Mouse (Mus musculus): ENCODE measurements at regions not wholly inside any gene's neighbourhood (a gene's known extent, or its start where the extent isn't known, plus 50 kb on each side); places are given as distances from the start of the nearest gene placed in this dataset.
A peak's percentile ranks its signal among the peaks of the same experiment; 100 is the strongest.

GRCm38 (mm10) chr9:23012130-23012529 is 210.7 kb upstream of the Bmper start:
- Histone ChIP-seq H3K4me1 (ENCODE audit: control insufficient read depth, insufficient read depth, low read length) (no peaks in the 10 kb centered on the region), H3K4me3 (replicated peaks; ENCODE audit: extremely low read depth, low read depth, low read length) (no peak overlapping the region)
- DNase-seq, result no peak
- TF ChIP-seq CTCF (IDR thresholded peaks at IDR 0.05; ENCODE audit: insufficient read depth, low read length) (peak; percentile 2; the same call in 1 of the 2 replicates), POLR2A (IDR thresholded peaks at IDR 0.05; ENCODE audit: borderline replicate concordance, extremely low read depth, low read depth, low read length) (no peak)
- 28% methylated on average over 5 of the region's 5 CpGs for WGBS

GRCm38 (mm10) chr9:23016733-23017132 is 206.1 kb upstream of the Bmper start:
- TF ChIP-seq POLR2A (IDR thresholded peaks at IDR 0.05; ENCODE audit: borderline replicate concordance, extremely low read depth, low read depth, low read length) (no peak), CTCF (IDR thresholded peaks at IDR 0.05; ENCODE audit: insufficient read depth, low read length) (no peak)
- no peak overlapping the region for H3K4me3 ChIP-seq (replicated peaks; ENCODE audit: extremely low read depth, low read depth, low read length)
- no peaks in the 10 kb centered on the region for H3K4me1 ChIP-seq (ENCODE audit: control insufficient read depth, insufficient read depth, low read length)
- 89% methylated on average over 1 of the region's 1 CpGs for WGBS
- no peak for DNase-seq

GRCm38 (mm10) chr9:23024061-23024460 is 198.8 kb upstream of the Bmper start:
- no peaks in the 10 kb centered on the region for H3K4me1 ChIP-seq (ENCODE audit: control insufficient read depth, insufficient read depth, low read length)
- no peak for DNase-seq
- 94% methylated on average over 5 of the region's 5 CpGs for WGBS
- no peak overlapping the region for H3K4me3 ChIP-seq (replicated peaks; ENCODE audit: extremely low read depth, low read depth, low read length)
- TF ChIP-seq POLR2A (IDR thresholded peaks at IDR 0.05; ENCODE audit: borderline replicate concordance, extremely low read depth, low read depth, low read length) (no peak), CTCF (IDR thresholded peaks at IDR 0.05; ENCODE audit: insufficient read depth, low read length) (no peak)

- Histone ChIP-seq H3K4me3 (replicated peaks; ENCODE audit: extremely low read depth, low read depth, low read length) (no peak overlapping the region), H3K4me1 (ENCODE audit: control insufficient read depth, insufficient read depth, low read length) (peaks cover 4% of the 10 kb centered on the region; the same call in 1 of the 2 replicates)
- no peak for DNase-seq
- TF ChIP-seq CTCF (IDR thresholded peaks at IDR 0.05; ENCODE audit: insufficient read depth, low read length) (no peak), POLR2A (IDR thresholded peaks at IDR 0.05; ENCODE audit: borderline replicate concordance, extremely low read depth, low read depth, low read length) (no peak)
- 72% methylated on average over 8 of the region's 8 CpGs for WGBS
Observed at GRCm38 (mm10) chr9:23025247-23025646, 197.6 kb upstream of the Bmper start.

GRCm38 (mm10) chr9:23027377-23028313 is 195.2 kb upstream of the Bmper start:
- DNase-seq, result peak; percentile 24
- 67% methylated on average over 9 of the region's 9 CpGs for WGBS
- TF ChIP-seq POLR2A (IDR thresholded peaks at IDR 0.05; ENCODE audit: borderline replicate concordance, extremely low read depth, low read depth, low read length), result no peak
- TF ChIP-seq CTCF (IDR thresholded peaks at IDR 0.05; ENCODE audit: insufficient read depth, low read length), result peak; percentile 37; the same call in 1 of the 2 replicates
- no peak overlapping the region for H3K4me3 ChIP-seq (replicated peaks; ENCODE audit: extremely low read depth, low read depth, low read length)
- H3K4me1 ChIP-seq (ENCODE audit: control insufficient read depth, insufficient read depth, low read length), result peaks cover 4% of the 10 kb centered on the region; the same call in 1 of the 2 replicates

- DNase-seq, result no peak
- H3K4me3 ChIP-seq (replicated peaks; ENCODE audit: extremely low read depth, low read depth, low read length), result no peak overlapping the region
- WGBS, result 80% methylated on average over 4 of the region's 4 CpGs
- peaks cover 4% of the 10 kb centered on the region; the same call in 1 of the 2 replicates for H3K4me1 ChIP-seq (ENCODE audit: control insufficient read depth, insufficient read depth, low read length)
- TF ChIP-seq CTCF (IDR thresholded peaks at IDR 0.05; ENCODE audit: insufficient read depth, low read length) (no peak), POLR2A (IDR thresholded peaks at IDR 0.05; ENCODE audit: borderline replicate concordance, extremely low read depth, low read depth, low read length) (no peak)
Observed at GRCm38 (mm10) chr9:23029421-23029820, 193.5 kb upstream of the Bmper start.

- no peak for TF ChIP-seq CTCF (IDR thresholded peaks at IDR 0.05; ENCODE audit: insufficient read depth, low read length)
- no peak for TF ChIP-seq POLR2A (IDR thresholded peaks at IDR 0.05; ENCODE audit: borderline replicate concordance, extremely low read depth, low read depth, low read length)
- no peak overlapping the region for H3K4me3 ChIP-seq (replicated peaks; ENCODE audit: extremely low read depth, low read depth, low read length)
- peaks cover 4% of the 10 kb centered on the region; the same call in 1 of the 2 replicates for H3K4me1 ChIP-seq (ENCODE audit: control insufficient read depth, insufficient read depth, low read length)
- 24% methylated on average over 11 of the region's 11 CpGs for WGBS
- DNase-seq, result no peak
Observed at GRCm38 (mm10) chr9:23030138-23030537, 192.7 kb upstream of the Bmper start.

GRCm38 (mm10) chr9:23030546-23030945 is 192.3 kb upstream of the Bmper start:
- WGBS, result 17% methylated on average over 2 of the region's 2 CpGs
- peaks cover 4% of the 10 kb centered on the region; the same call in 1 of the 2 replicates for H3K4me1 ChIP-seq (ENCODE audit: control insufficient read depth, insufficient read depth, low read length)
- H3K4me3 ChIP-seq (replicated peaks; ENCODE audit: extremely low read depth, low read depth, low read length), result no peak overlapping the region
- TF ChIP-seq POLR2A (IDR thresholded peaks at IDR 0.05; ENCODE audit: borderline replicate concordance, extremely low read depth, low read depth, low read length) (no peak), CTCF (IDR thresholded peaks at IDR 0.05; ENCODE audit: insufficient read depth, low read length) (no peak)
- no peak for DNase-seq

GRCm38 (mm10) chr9:23031916-23032315 is 191.0 kb upstream of the Bmper start:
- Histone ChIP-seq H3K4me3 (replicated peaks; ENCODE audit: extremely low read depth, low read depth, low read length) (no peak overlapping the region), H3K4me1 (ENCODE audit: control insufficient read depth, insufficient read depth, low read length) (peaks cover 4% of the 10 kb centered on the region; the same call in 1 of the 2 replicates)
- no peak for DNase-seq
- 86% methylated on average over 9 of the region's 9 CpGs for WGBS
- TF ChIP-seq CTCF (IDR thresholded peaks at IDR 0.05; ENCODE audit: insufficient read depth, low read length) (no peak), POLR2A (IDR thresholded peaks at IDR 0.05; ENCODE audit: borderline replicate concordance, extremely low read depth, low read depth, low read length) (no peak)
